Mouse (Mus musculus) heart, embryonic 14.5 days (tissue): ENCODE measurements around the gene Ptar1. TPM values are rescaled to one million over a fixed set of nuclear protein-coding genes. Genes with fewer than 3 reads are reported as not detected.

Source experiments
- ATAC-seq: fragments of 200-750 bp; cut with Nextera tagmentation; 2 replicates; pipeline ENCODE4 v1.8.0; 2017; ENCODE audit warnings: low read depth, moderate TSS enrichment; ENCODE audit not compliant: insufficient number of reproducible peaks, insufficient read depth, low FRiP score
- H3K27ac ChIP-seq, 2 experiments: fragments of 200-500 bp in 1 of 2; fragments of 300-500 bp in 1 of 2; sonication (generic) in 1 of 2; replicated peaks in 1 of 2; 2 replicates each; pipeline ENCODE4 v1.5.1; 2012 to 2014; ENCODE audit warnings: low read depth in 2 of 2, low read length in 2 of 2, control low read depth in 1 of 2, mild to moderate bottlenecking in 1 of 2, mixed read lengths in 1 of 2; ENCODE audit not compliant: control insufficient read depth in 1 of 2, insufficient read depth in 1 of 2
- H3K27me3 ChIP-seq: fragments of 300-500 bp; sonication (generic); 2 replicates; pipeline ENCODE4 v1.6.1; 2014; ENCODE audit warnings: mild to moderate bottlenecking, low read length, control low read depth; ENCODE audit not compliant: control insufficient read depth, insufficient read depth
- H3K36me3 ChIP-seq: fragments of 300-500 bp; sonication (generic); 2 replicates; pipeline ENCODE4 v1.6.1; 2014; ENCODE audit warnings: mild to moderate bottlenecking, control low read depth, low read length, mixed read lengths; ENCODE audit not compliant: control insufficient read depth, insufficient read depth
- H3K4me1 ChIP-seq, 2 experiments: fragments of 200-500 bp in 1 of 2; fragments of 300-500 bp in 1 of 2; sonication (generic) in 1 of 2; 2 replicates each; pipeline ENCODE4 v1.6.1; 2012 to 2014; ENCODE audit warnings: low read length in 2 of 2, control low read depth in 1 of 2, mixed read lengths in 1 of 2; ENCODE audit not compliant: control insufficient read depth in 2 of 2, insufficient read depth in 2 of 2
- H3K4me2 ChIP-seq: fragments of 300-500 bp; sonication (generic); 2 replicates; pipeline ENCODE4 v1.6.1; 2014; ENCODE audit warnings: mild to moderate bottlenecking, low read length
- H3K4me3 ChIP-seq, 2 experiments: fragments of 200-500 bp in 1 of 2; fragments of 300-500 bp in 1 of 2; sonication (generic) in 1 of 2; 2 replicates each; pipeline ENCODE4 v1.5.1; 2012 to 2014; ENCODE audit warnings: low read length in 2 of 2, mild to moderate bottlenecking in 2 of 2, control low read depth in 1 of 2, low read depth in 1 of 2, moderate library complexity in 1 of 2; ENCODE audit not compliant: control insufficient read depth in 1 of 2, insufficient read depth in 1 of 2
- H3K9ac ChIP-seq: fragments of 300-500 bp; sonication (generic); 2 replicates; pipeline ENCODE4 v1.6.1; 2014; ENCODE audit warnings: mild to moderate bottlenecking, low read length
- H3K9me3 ChIP-seq: fragments of 300-500 bp; sonication (generic); 2 replicates; pipeline ENCODE4 v1.6.1; 2016; ENCODE audit warnings: low read length, control low read depth; ENCODE audit not compliant: control insufficient read depth
- WGBS: fragments of 180-500 bp; shearing (Covaris S2); extraction: QIAGEN DNeasy Blood & Tissue Kit; methylation state at CpG from one replicate; pipeline ENCODE4 v1.1.7; 2014; 5-methylcytosine and 5-hydroxymethylcytosine counted together
- polyA plus RNA-seq: library from polyadenylated mRNA; unstranded; fragments of >200 nt; fragmentation: Nextera tagmentation; extraction: Ambion mirVana; gene quantifications from 2 replicates; pipeline ENCODE4 v1.2.1, GENCODE M21; 2014

The Ptar1 gene
- polyA plus RNA-seq, 1 experiment from 2014 or later = 7.7 TPM

DNA sequence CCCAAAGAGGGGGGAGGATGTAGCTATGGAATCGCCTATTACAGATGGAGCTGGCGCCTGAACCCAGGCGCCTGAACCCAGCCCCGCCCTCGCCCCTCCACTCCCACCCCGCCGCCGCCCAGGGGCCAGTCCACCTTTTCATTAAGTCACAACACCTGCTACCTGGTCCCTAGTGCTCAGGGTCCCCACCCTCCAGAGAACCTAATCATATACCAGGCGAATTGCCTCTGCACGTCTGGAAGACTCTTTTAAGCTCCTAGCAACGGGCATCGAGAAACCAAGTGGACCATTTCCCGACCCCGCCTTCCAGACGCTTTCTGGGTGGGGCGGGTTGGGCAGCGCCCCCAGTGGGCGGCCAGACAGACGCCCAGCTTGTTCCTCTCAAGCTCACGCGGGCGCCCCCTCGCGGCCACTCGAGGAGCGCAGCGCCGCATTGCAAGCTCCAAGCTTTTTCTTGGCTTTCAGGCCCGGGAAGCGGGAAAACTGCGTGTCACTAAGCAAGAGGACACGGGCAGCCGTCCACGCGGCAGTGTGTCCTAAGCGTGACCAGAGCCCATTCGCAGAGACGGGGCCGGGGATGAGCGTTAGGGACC lies 70.8 kb downstream of the Ptar1 start:
- Histone ChIP-seq H3K9ac (peak overlapping the region; percentile 80), H3K9me3 (no peaks in the 10 kb centered on the region), H3K4me3 (peak overlapping the region; percentile 69 to 91), H3K27me3 (peaks cover 14% of the 10 kb centered on the region), H3K4me1 (peaks cover 4 to 9% of the 10 kb centered on the region in 2 experiments; a peak in 3 of 4 replicates), H3K27ac (peak overlapping the region; percentile 58 to 63; a peak in 2 of 4 replicates), H3K4me2 (peak overlapping the region; percentile 85), H3K36me3 (no peaks in the 10 kb centered on the region)
- peak; percentile 66 for ATAC-seq
- 1% methylated on average over 37 of the region's 40 CpGs for WGBS

- Histone ChIP-seq H3K9me3 (no peaks in the 10 kb centered on the region), H3K27ac (peak within 1 kb of the TSS; percentile 58 to 63; a peak in 2 of 4 replicates), H3K36me3 (no peaks in the 10 kb centered on the region), H3K9ac (peak within 1 kb of the TSS; percentile 80), H3K4me1 (peaks cover 4 to 9% of the 10 kb centered on the region in 2 experiments; a peak in 3 of 4 replicates), H3K4me2 (peak within 1 kb of the TSS; percentile 85), H3K4me3 (peak within 1 kb of the TSS; percentile 69 to 91), H3K27me3 (peaks cover 14% of the 10 kb centered on the region)
- under 1% methylated on average over 85 of the region's 98 CpGs for WGBS
- peak; percentile 77 for ATAC-seq
Measured at GRCm38 (mm10) chr19:23758554-23759321, 71.5 kb downstream of the Ptar1 start, which contains the start of gene Apba1. Gene Apba1 (plus strand): TSS chr19:23758887.

DNA sequence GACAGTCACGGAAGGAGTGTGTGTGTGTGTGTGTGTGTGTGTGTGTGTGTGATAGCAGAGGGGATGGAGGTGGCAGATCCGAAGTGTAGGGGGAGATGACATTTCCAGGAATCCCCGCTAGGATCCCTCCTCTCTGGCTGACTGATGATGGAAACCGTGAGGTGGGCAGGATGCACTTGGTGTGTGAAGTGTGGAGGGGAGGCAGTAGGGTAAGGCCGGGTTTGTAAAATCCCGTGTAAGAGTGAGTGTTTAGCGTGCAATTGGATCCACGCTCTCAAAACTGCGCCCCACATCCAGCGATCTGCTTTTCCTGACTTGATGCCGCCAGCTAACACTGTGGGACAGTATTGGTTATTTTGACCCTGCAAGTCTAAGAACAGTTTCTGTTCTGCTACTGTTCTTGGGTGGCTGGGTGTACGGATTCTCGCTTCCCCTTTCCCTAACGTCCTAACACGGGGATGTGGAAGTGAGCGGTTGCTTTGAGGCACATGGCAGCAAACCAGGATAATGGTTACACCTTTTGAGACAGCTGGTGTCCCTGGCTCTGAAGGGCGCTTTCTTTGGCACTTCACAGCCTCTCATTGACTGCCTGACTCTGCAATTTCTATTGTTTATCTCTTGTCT lies 72.2 kb downstream of the Ptar1 start:
- peaks cover 14% of the 10 kb centered on the region for H3K27me3 ChIP-seq
- H3K4me3 ChIP-seq = peak overlapping the region; percentile 69 to 91
- peak overlapping the region; percentile 85 for H3K4me2 ChIP-seq
- peaks cover 4 to 9% of the 10 kb centered on the region in 2 experiments; a peak in 3 of 4 replicates for H3K4me1 ChIP-seq
- H3K36me3 ChIP-seq = no peaks in the 10 kb centered on the region
- no peak for ATAC-seq
- 5% methylated on average over 17 of the region's 17 CpGs for WGBS
- H3K27ac ChIP-seq = no peak overlapping the region
- H3K9ac ChIP-seq = peak overlapping the region; percentile 80
- H3K9me3 ChIP-seq = no peaks in the 10 kb centered on the region

GRCm38 (mm10) chr19:23763371-23763770 lies 76.1 kb downstream of the Ptar1 start:
- WGBS = 78% methylated on average over 6 of the region's 6 CpGs
- Histone ChIP-seq H3K4me2 (no peak overlapping the region), H3K4me3 (no peak overlapping the region), H3K27ac (no peak overlapping the region), H3K9me3 (no peaks in the 10 kb centered on the region), H3K9ac (no peak overlapping the region), H3K4me1 (peaks cover 0 to 4% of the 10 kb centered on the region in 2 experiments; a peak in 1 of 4 replicates), H3K27me3 (peaks cover 14% of the 10 kb centered on the region), H3K36me3 (no peaks in the 10 kb centered on the region)
- ATAC-seq = no peak

DNA sequence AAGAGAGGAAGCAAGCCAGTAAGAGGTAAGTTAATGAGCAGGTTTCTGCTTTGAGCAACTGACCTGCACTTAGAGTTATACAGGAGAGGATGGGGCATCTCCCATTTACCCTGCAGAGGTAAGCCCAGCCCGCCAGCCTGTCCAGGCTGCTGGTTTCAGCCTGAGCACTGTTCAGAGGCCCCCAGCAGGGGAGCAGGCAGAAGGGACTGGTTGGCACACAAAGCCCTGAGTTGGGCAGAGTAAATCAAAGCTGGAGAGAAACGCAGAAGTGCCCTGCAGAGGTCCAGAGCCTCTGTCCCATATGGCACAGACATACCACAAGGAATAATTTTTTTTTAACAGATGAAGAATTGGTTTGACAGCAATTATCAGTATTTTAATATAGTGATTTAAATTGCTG lies 76.8 kb downstream of the Ptar1 start:
- no peak overlapping the region for H3K27ac ChIP-seq
- peaks cover 0 to 4% of the 10 kb centered on the region in 2 experiments; a peak in 1 of 4 replicates for H3K4me1 ChIP-seq
- peaks cover 14% of the 10 kb centered on the region for H3K27me3 ChIP-seq
- H3K4me3 ChIP-seq = no peak overlapping the region
- 56% methylated on average over 2 of the region's 2 CpGs for WGBS
- no peak for ATAC-seq
- H3K36me3 ChIP-seq = no peaks in the 10 kb centered on the region
- no peak overlapping the region for H3K4me2 ChIP-seq
- no peaks in the 10 kb centered on the region for H3K9me3 ChIP-seq
- no peak overlapping the region for H3K9ac ChIP-seq

DNA sequence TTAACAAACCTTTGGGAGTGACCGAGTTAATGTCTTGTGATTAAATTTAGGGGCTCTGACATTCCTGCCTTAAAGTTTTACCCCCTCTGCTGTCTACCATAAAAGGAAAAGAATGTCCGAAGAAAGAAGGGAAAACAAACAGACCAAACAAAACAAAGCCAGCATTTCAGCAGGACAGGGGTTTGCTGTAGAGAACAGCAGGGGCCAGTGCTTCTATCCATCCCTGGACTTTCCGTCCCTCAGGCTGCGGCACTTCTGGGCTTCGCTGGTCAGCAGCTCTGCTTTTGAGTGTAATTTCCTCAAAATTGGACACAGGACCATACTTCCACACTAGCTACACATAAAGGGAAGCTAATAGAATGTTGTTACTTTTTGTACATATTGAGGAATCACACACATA lies 81.6 kb downstream of the Ptar1 start:
- H3K4me2 ChIP-seq = no peak overlapping the region
- H3K27me3 ChIP-seq = no peaks in the 10 kb centered on the region
- no peak overlapping the region for H3K9ac ChIP-seq
- no peaks in the 10 kb centered on the region for H3K36me3 ChIP-seq
- H3K4me3 ChIP-seq = no peak overlapping the region
- H3K4me1 ChIP-seq = no peaks in the 10 kb centered on the region
- 66% methylated on average over 5 of the region's 5 CpGs for WGBS
- ATAC-seq = no peak
- H3K27ac ChIP-seq = no peak overlapping the region
- H3K9me3 ChIP-seq = no peaks in the 10 kb centered on the region

- no peak overlapping the region for H3K4me2 ChIP-seq
- H3K9ac ChIP-seq = no peak overlapping the region
- H3K36me3 ChIP-seq = no peaks in the 10 kb centered on the region
- no peaks in the 10 kb centered on the region for H3K27me3 ChIP-seq
- no peak for ATAC-seq
- 64% methylated on average over 10 of the region's 10 CpGs for WGBS
- H3K4me3 ChIP-seq = no peak overlapping the region
- no peaks in the 10 kb centered on the region for H3K4me1 ChIP-seq
- H3K27ac ChIP-seq = no peak overlapping the region
- H3K9me3 ChIP-seq = no peaks in the 10 kb centered on the region
Measured at GRCm38 (mm10) chr19:23770494-23771423, 83.5 kb downstream of the Ptar1 start.
